Mouse (Mus musculus): ENCODE measurements around the gene Mrpl48. TPM values are rescaled to one million over a fixed set of nuclear protein-coding genes. Genes with fewer than 3 reads are reported as not detected.

Gene Mrpl48
- 57.9 and 66.6 TPM in 2 replicates for polyA plus RNA-seq (2016; fragmentation: Nextera tagmentation; extraction: Ambion mirVana)

- H3K4me3 ChIP-seq: peak within 1 kb of the TSS; percentile 73
Measured at GRCm38 (mm10) chr7:100608130-100608741, at the start of gene Mrpl48. Mrpl48 (minus strand) TSS chr7:100608301.

DNA sequence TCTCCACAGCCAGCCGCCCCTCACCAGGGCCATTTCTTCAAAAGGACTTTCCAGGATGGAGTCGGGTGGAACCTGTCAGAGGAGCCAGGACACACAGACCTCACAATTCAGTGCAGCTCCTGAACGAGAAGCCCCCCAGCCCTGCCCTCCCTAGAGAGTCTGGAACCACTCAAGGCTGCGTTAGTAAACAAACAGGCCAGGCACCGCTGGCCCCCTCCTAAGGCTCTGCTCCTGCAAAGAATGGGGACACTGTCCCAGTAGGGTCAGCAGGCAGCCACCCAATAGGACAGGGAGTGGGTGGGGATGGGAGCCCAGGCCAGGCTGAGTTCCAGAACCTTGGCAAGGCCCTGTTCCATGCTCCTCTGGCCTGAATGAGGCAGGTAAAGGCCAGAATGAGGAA, 48.6 kb upstream of the Mrpl48 start:
- peaks cover 40% of the 10 kb centered on the region for H3K4me1 ChIP-seq (replicated peaks)
- peak overlapping the region; percentile 42 for H3K27ac ChIP-seq
- H3K36me3 ChIP-seq: no peaks in the 10 kb centered on the region
- no peaks in the 10 kb centered on the region for H3K9me3 ChIP-seq
- no peaks in the 10 kb centered on the region for H3K27me3 ChIP-seq (ENCODE audit: insufficient read depth, poor library complexity, severe bottlenecking)
- WGBS: 45% methylated on average over 5 of the region's 5 CpGs
- no peak overlapping the region for H3K4me3 ChIP-seq
- DNase-seq (ENCODE audit: low spot score): no peak

More at GRCm38 (mm10) chr7:100608130-100608741, at the start of gene Mrpl48:
- DNase-seq (ENCODE audit: low spot score): peak; percentile 70
- peaks cover 8% of the 10 kb centered on the region; the same call in 1 of the 2 replicates for H3K27me3 ChIP-seq (ENCODE audit: insufficient read depth, poor library complexity, severe bottlenecking)
- under 1% methylated on average over 43 of the region's 43 CpGs for WGBS
- H3K27ac ChIP-seq: peak within 1 kb of the TSS; percentile 94
- H3K4me1 ChIP-seq (replicated peaks): peaks cover 13% of the 10 kb centered on the region
- no peaks in the 10 kb centered on the region for H3K36me3 ChIP-seq
- no peaks in the 10 kb centered on the region for H3K9me3 ChIP-seq

DNA sequence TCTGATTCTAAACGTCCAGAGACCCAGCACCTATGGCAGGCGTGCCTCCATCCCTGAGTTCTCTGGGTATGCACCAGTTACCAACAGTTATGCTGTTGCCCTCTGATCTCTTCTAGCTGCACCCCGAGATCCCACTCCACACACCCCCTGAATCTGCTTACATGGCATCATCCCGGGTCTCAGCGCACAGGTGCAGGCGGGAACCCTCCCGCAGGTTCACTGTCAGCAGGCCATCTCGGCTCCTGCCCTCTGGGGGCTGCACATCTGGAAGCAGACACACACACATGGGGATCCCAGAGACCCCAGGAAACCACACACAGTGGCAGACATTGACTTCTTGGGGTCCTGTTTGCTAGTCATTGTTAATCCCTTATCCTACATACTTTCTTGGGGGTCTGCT, 46.3 kb upstream of the Mrpl48 start:
- 0 out of 2 replicates have a peak, but pooled peaks cover 5% of the 10 kb centered on the region for H3K36me3 ChIP-seq
- H3K4me1 ChIP-seq (replicated peaks): peaks cover 51% of the 10 kb centered on the region
- H3K9me3 ChIP-seq: no peaks in the 10 kb centered on the region
- no peaks in the 10 kb centered on the region for H3K27me3 ChIP-seq (ENCODE audit: insufficient read depth, poor library complexity, severe bottlenecking)
- no peak for DNase-seq (ENCODE audit: low spot score)
- 82% methylated on average over 8 of the region's 8 CpGs for WGBS
- H3K27ac ChIP-seq: peak overlapping the region; percentile 88
- peak overlapping the region; percentile 16; the same call in 1 of the 2 replicates for H3K4me3 ChIP-seq

DNA sequence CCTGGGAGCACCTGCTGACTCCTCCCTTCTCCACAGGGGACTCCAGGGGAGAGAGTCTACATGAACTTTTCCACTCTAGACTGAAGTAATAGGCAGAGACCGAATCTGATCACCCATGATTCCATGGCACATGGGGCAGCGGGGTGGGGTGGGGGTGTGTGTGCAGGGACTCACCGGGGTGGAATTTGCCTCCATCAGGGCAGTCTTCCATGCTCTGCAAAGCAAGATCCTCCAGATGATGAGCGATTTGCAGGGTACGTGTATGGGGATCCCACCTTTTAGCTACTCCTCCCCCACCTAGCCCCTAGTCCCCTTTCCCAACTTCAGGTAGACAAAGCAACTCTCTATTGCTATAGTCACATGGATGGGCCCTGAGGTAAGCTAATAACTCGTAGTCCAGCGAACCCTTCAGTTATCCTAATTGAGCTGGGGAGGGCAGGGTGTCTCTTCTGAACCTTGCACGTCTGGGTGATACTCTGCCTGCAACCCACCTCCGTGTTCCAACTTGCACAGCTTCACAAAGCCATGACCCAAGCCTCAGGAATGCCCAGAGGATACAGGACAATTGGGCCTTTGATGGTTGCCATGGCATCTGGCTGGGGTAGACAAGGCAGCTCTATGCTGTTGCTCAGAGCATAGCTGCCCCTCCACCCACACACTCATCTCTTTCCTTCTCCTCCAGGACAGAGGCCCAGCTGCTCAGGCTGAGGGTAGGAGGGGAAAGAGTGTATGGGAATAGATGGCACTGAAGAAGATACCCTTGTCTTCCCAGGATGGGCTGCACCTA, 45.6 kb upstream of the Mrpl48 start:
- H3K27me3 ChIP-seq (ENCODE audit: insufficient read depth, poor library complexity, severe bottlenecking): no peaks in the 10 kb centered on the region
- peak overlapping the region; percentile 16 for H3K4me3 ChIP-seq
- no peaks in the 10 kb centered on the region for H3K9me3 ChIP-seq
- 60% methylated on average over 9 of the region's 9 CpGs for WGBS
- peak; percentile 78 for DNase-seq (ENCODE audit: low spot score)
- H3K36me3 ChIP-seq: peaks cover 12% of the 10 kb centered on the region; the same call in 1 of the 2 replicates
- peak overlapping the region; percentile 88 for H3K27ac ChIP-seq
- H3K4me1 ChIP-seq (replicated peaks): peaks cover 50% of the 10 kb centered on the region

GRCm38 (mm10) chr7:100651011-100651410, 42.9 kb upstream of the Mrpl48 start:
- WGBS: 77% methylated on average over 4 of the region's 4 CpGs
- H3K36me3 ChIP-seq: peaks cover 18% of the 10 kb centered on the region
- no peaks in the 10 kb centered on the region for H3K27me3 ChIP-seq (ENCODE audit: insufficient read depth, poor library complexity, severe bottlenecking)
- peaks cover 34% of the 10 kb centered on the region for H3K4me1 ChIP-seq (replicated peaks)
- no peak overlapping the region; the same call in 1 of the 2 replicates for H3K27ac ChIP-seq
- peak; percentile 0 for DNase-seq (ENCODE audit: low spot score)
- no peaks in the 10 kb centered on the region for H3K9me3 ChIP-seq
- no peak overlapping the region for H3K4me3 ChIP-seq

GRCm38 (mm10) chr7:100650421-100650820, 42.3 kb upstream of the Mrpl48 start:
- peak overlapping the region; percentile 20; the same call in 1 of the 2 replicates for H3K27ac ChIP-seq
- H3K4me3 ChIP-seq: no peak overlapping the region
- no peaks in the 10 kb centered on the region for H3K27me3 ChIP-seq (ENCODE audit: insufficient read depth, poor library complexity, severe bottlenecking)
- H3K9me3 ChIP-seq: no peaks in the 10 kb centered on the region
- peaks cover 18% of the 10 kb centered on the region for H3K36me3 ChIP-seq
- DNase-seq (ENCODE audit: low spot score): no peak
- 86% methylated on average over 6 of the region's 6 CpGs for WGBS
- peaks cover 30% of the 10 kb centered on the region for H3K4me1 ChIP-seq (replicated peaks)

DNA sequence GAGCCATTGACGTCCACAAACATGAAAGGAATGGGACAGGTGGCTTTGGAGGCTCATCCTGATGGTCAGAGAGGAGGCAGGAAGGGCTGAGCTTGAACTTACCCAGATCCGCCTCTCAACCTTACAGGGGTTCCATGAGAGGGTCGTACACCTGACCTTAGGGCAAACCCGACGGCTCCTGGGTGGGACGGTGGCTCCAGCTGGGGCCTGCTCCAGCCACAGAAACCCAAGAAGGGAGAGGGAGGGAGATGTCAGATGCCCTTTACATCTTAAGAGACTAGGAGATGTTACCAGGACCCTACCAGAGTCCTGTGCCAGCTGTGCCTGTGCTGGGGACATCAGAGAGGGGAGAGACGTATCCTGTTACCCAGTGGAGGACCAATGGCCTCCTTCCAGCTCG, 41.7 kb upstream of the Mrpl48 start:
- Histone ChIP-seq H3K4me3 (no peak overlapping the region), H3K9me3 (no peaks in the 10 kb centered on the region), H3K36me3 (peaks cover 22% of the 10 kb centered on the region), H3K4me1 (replicated peaks) (peaks cover 30% of the 10 kb centered on the region), H3K27ac (peak overlapping the region; percentile 20; the same call in 1 of the 2 replicates), H3K27me3 (ENCODE audit: insufficient read depth, poor library complexity, severe bottlenecking) (no peaks in the 10 kb centered on the region)
- DNase-seq (ENCODE audit: low spot score): peak; percentile 2
- 78% methylated on average over 8 of the region's 8 CpGs for WGBS

- 87% methylated on average over 4 of the region's 4 CpGs for WGBS
- Histone ChIP-seq H3K27ac (peak overlapping the region; percentile 20; the same call in 1 of the 2 replicates), H3K9me3 (no peaks in the 10 kb centered on the region), H3K27me3 (ENCODE audit: insufficient read depth, poor library complexity, severe bottlenecking) (no peaks in the 10 kb centered on the region), H3K4me3 (no peak overlapping the region), H3K4me1 (replicated peaks) (peaks cover 23% of the 10 kb centered on the region), H3K36me3 (peaks cover 27% of the 10 kb centered on the region)
- no peak for DNase-seq (ENCODE audit: low spot score)
Measured at GRCm38 (mm10) chr7:100649095-100649494, 41.0 kb upstream of the Mrpl48 start.

GRCm38 (mm10) chr7:100645147-100645546, 37.0 kb upstream of the Mrpl48 start:
- H3K27ac ChIP-seq: no peak overlapping the region
- H3K4me3 ChIP-seq: no peak overlapping the region
- peak; percentile 65 for DNase-seq (ENCODE audit: low spot score)
- no peaks in the 10 kb centered on the region for H3K9me3 ChIP-seq
- no peaks in the 10 kb centered on the region for H3K27me3 ChIP-seq (ENCODE audit: insufficient read depth, poor library complexity, severe bottlenecking)
- H3K4me1 ChIP-seq (replicated peaks): peaks cover 10% of the 10 kb centered on the region; the same call in 1 of the 2 replicates
- WGBS: 32% methylated on average over 3 of the region's 3 CpGs
- peaks cover 30% of the 10 kb centered on the region for H3K36me3 ChIP-seq

DNA sequence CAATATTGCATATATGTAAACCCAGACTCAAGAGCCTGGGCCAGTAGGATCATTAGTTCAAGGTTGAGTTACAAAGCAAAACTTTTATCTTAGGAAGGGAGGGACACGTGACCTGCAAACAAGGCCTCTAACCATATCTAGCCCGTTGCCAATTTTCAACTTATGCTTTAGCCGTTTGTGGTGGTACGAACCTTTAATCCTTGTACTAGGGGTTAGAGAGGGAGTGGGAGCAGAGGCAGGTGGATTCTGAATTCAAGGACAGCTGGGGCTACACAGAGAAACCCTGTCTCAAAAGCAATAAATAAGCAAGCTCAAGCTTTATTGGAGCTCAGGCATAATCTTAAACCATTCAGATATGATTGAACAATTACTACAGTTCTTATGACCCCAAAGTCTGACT, 34.3 kb upstream of the Mrpl48 start:
- WGBS: 93% methylated on average over 4 of the region's 4 CpGs

GRCm38 (mm10) chr7:100637657-100638056, 29.6 kb upstream of the Mrpl48 start:
- no peaks in the 10 kb centered on the region for H3K4me1 ChIP-seq (replicated peaks)
- H3K27ac ChIP-seq: no peak overlapping the region
- no peaks in the 10 kb centered on the region for H3K9me3 ChIP-seq
- no peaks in the 10 kb centered on the region for H3K27me3 ChIP-seq (ENCODE audit: insufficient read depth, poor library complexity, severe bottlenecking)
- 19% methylated on average over 1 of the region's 1 CpGs for whole genome bisulfite sequencing
- no peak overlapping the region for H3K4me3 ChIP-seq
- DNase-seq (ENCODE audit: low spot score): no peak
- H3K36me3 ChIP-seq: peaks cover 57% of the 10 kb centered on the region

More for the DNA sequence above, 34.3 kb upstream of the Mrpl48 start:
- no peak overlapping the region for H3K4me3 ChIP-seq
- no peaks in the 10 kb centered on the region for H3K9me3 ChIP-seq
- no peak for DNase-seq (ENCODE audit: low spot score)
- H3K4me1 ChIP-seq (replicated peaks): no peaks in the 10 kb centered on the region
- H3K27ac ChIP-seq: no peak overlapping the region
- no peaks in the 10 kb centered on the region for H3K27me3 ChIP-seq (ENCODE audit: insufficient read depth, poor library complexity, severe bottlenecking)
- peaks cover 32% of the 10 kb centered on the region for H3K36me3 ChIP-seq

DNA sequence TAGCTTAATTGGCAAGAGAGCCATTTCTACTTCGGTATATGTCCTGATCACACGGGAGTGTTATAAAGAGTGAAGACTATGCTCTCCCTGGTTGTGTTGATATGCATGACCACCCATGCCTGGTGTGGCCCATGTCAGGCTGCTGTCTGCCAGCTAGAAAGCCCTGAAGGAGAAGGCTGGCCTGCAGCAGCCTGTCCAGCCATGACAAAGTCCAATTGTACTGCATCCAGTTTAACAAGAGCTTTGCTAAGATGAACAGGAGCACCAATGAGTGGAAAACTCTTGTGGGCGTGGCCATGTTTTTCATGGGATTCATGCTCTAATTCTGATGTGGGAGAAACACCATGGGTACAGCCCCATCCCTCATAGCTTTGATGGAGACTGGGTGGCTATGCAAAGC, 16.4 kb upstream of the Mrpl48 start:
- DNase-seq (ENCODE audit: low spot score): no peak

GRCm38 (mm10) chr7:100622277-100622676, 14.2 kb upstream of the Mrpl48 start:
- H3K9me3 ChIP-seq: no peaks in the 10 kb centered on the region
- H3K4me1 ChIP-seq (replicated peaks): peaks cover 5% of the 10 kb centered on the region; the same call in 1 of the 2 replicates
- DNase-seq (ENCODE audit: low spot score): no peak
- no peak overlapping the region for H3K27ac ChIP-seq
- WGBS: 81% methylated on average over 2 of the region's 2 CpGs
- no peak overlapping the region for H3K4me3 ChIP-seq
- no peaks in the 10 kb centered on the region for H3K27me3 ChIP-seq (ENCODE audit: insufficient read depth, poor library complexity, severe bottlenecking)
- H3K36me3 ChIP-seq: peaks cover 5% of the 10 kb centered on the region; the same call in 1 of the 2 replicates

More for the DNA sequence above, 16.4 kb upstream of the Mrpl48 start:
- peaks cover 5% of the 10 kb centered on the region; the same call in 1 of the 2 replicates for H3K4me1 ChIP-seq (replicated peaks)
- peaks cover 21% of the 10 kb centered on the region for H3K36me3 ChIP-seq
- H3K9me3 ChIP-seq: no peaks in the 10 kb centered on the region
- H3K27me3 ChIP-seq (ENCODE audit: insufficient read depth, poor library complexity, severe bottlenecking): no peaks in the 10 kb centered on the region
- no peak overlapping the region for H3K4me3 ChIP-seq
- H3K27ac ChIP-seq: no peak overlapping the region
- WGBS: 76% methylated on average over 3 of the region's 3 CpGs
